Mouse (Mus musculus): ENCODE measurements around the gene Insig1. TPM values are rescaled to one million over a fixed set of nuclear protein-coding genes. Genes with fewer than 3 reads are reported as not detected.

The Insig1 gene
- polyA plus RNA-seq, 1 experiment from 2014 or later, result 34.3 TPM

DNA sequence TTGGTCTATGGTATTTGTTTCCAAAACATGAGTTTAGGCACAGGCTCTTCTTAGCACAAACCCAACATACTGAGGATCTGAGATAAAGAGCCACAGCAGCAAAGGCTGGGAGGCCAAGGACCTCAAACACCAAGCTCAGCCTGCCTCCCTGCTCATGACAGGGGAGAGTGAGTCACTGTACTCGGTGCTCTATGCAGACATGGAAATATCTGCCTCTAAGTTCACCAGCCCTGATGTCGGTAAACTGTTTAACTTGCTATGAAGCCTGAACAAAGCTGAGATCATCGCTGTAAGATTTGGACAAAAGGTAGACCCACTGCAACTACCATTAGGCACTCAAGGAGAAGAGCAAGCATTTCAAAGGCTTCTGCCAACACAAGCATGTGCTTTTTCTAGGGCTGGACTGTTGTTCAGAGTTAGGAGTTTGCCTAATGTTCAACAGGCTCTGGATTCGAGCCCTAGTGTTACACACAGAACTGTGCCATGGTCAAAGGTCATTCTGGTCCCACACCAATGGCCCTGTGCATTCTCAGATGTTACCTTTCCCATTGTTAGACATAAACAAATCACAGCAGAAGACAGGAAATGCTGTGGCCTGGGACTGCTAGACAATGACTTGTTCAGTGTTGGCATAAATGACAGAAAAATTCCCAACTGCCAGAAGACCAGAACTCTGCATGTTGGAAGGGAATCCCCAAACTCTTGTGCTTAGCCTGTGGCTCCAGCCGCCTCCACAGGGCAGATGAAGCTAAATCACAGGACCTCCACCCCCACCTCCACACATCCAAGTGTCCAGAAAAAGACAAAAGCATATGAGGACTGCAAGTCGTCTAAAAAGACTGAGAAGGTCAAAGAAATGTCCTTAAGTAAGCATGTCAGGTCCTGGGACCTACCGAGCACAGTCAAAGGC lies 31.2 kb upstream of the Insig1 start:
- no peak for ATAC-seq (ENCODE audit: insufficient number of reproducible peaks, low FRiP score)
- Histone ChIP-seq H3K27ac (ENCODE audit: poor library complexity, severe bottlenecking) (no peak overlapping the region), H3K4me2 (no peak overlapping the region), H3K36me3 (no peaks in the 10 kb centered on the region), H3K9ac (no peak overlapping the region), H3K4me3 (no peak overlapping the region), H3K9me3 (replicated peaks) (peaks cover 6% of the 10 kb centered on the region), H3K27me3 (replicated peaks) (no peaks in the 10 kb centered on the region), H3K4me1 (replicated peaks) (peaks cover 27% of the 10 kb centered on the region)
- WGBS, result 65% methylated on average over 7 of the region's 7 CpGs

DNA sequence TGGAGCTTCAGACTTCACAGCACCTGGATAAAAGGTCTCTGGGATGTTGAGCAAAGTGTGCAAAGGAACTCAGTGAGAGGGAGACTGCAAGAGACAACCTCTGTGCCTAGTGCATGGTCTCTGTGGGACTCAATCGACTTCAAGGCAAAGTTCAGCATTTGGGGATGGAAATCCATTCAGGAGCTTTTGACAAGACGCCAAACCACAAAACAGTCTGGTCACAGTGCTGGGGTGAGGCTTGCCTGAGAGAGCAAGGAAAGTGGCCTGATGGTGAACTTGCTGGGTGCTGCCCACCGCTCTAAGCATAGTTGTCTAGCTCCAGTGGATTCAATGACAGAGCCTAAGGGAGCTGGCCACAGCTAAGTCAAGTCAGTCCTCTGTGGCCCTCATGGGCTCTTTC lies 30.4 kb upstream of the Insig1 start:
- no peak for ATAC-seq (ENCODE audit: insufficient number of reproducible peaks, low FRiP score)
- Histone ChIP-seq H3K27me3 (replicated peaks) (no peaks in the 10 kb centered on the region), H3K9ac (no peak overlapping the region), H3K9me3 (replicated peaks) (peaks cover 8% of the 10 kb centered on the region), H3K4me2 (no peak overlapping the region), H3K4me3 (no peak overlapping the region), H3K36me3 (no peaks in the 10 kb centered on the region), H3K4me1 (replicated peaks) (peaks cover 27% of the 10 kb centered on the region), H3K27ac (ENCODE audit: poor library complexity, severe bottlenecking) (no peak overlapping the region)
- WGBS, result 83% methylated on average over 3 of the region's 3 CpGs

DNA sequence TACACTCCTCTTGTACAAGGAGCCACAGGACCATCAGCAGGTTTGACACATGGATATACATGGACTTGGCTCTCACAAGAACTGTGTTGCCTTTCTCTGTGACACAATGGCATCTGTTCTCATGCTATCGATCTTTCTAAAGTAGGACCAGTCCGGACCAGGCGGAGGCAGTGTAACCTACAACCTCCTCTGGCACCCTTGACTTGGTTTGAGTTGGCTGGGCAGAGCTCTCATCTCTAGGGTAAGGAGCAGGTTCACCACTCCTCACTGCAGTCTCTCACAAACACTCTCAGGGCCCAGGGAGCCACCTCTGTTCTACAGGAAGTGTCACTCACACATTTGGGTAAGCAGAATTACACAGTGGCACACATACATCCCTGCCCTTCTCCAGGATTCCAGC lies 29.1 kb upstream of the Insig1 start:
- ATAC-seq (ENCODE audit: insufficient number of reproducible peaks, low FRiP score), result no peak
- Histone ChIP-seq H3K4me1 (replicated peaks) (peaks cover 21% of the 10 kb centered on the region), H3K27me3 (replicated peaks) (no peaks in the 10 kb centered on the region), H3K27ac (ENCODE audit: poor library complexity, severe bottlenecking) (no peak overlapping the region), H3K4me3 (no peak overlapping the region), H3K36me3 (no peaks in the 10 kb centered on the region), H3K9me3 (replicated peaks) (peaks cover 10% of the 10 kb centered on the region), H3K4me2 (no peak overlapping the region), H3K9ac (no peak overlapping the region)
- 94% methylated on average over 3 of the region's 3 CpGs for WGBS

DNA sequence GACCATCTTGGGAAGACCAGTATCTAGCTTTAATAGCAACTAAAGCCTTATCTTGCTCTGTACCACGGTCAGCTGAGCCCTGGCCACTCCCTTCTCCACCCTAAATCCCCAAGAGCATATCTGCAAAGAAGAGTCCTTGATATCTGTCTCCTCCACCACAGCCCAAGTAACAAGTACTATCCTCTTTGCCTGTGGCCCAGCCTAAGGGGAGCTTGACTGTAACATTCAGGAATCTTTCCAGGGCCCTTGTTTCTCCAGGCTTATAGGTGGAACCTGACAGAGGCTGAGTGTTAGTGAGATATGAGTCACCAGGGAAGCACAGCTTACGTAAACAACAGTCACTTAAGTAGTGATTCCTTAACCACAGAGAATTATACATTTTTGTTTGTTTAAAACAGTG lies 28.4 kb upstream of the Insig1 start:
- Histone ChIP-seq H3K27ac (ENCODE audit: poor library complexity, severe bottlenecking) (no peak overlapping the region), H3K9ac (no peak overlapping the region), H3K4me2 (no peak overlapping the region), H3K27me3 (replicated peaks) (no peaks in the 10 kb centered on the region), H3K4me3 (no peak overlapping the region), H3K36me3 (no peaks in the 10 kb centered on the region), H3K4me1 (replicated peaks) (peaks cover 14% of the 10 kb centered on the region), H3K9me3 (replicated peaks) (peaks cover 10% of the 10 kb centered on the region)
- no peak for ATAC-seq (ENCODE audit: insufficient number of reproducible peaks, low FRiP score)
- 29% methylated on average over 2 of the region's 2 CpGs for WGBS

DNA sequence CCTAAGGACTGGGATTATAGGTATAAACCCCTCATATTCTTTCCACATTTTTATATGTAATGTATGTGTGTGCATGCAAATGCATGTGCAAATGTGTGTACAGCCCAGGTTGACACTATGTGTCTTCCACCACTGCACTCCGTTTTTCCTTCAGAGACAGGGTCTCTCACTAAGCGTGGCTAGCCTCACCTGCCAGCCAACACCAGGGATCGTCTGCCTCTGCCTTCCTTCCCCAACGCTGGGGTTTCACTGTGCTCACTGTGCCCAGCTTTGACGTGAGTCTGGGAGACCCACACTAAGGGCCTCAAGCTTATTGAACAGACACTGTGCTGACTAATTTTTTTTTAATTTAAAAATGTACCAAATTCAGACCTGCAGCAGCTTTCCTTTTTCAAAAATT lies 27.8 kb upstream of the Insig1 start:
- no peak overlapping the region for H3K27ac ChIP-seq (ENCODE audit: poor library complexity, severe bottlenecking)
- H3K9ac ChIP-seq, result no peak overlapping the region
- WGBS, result 74% methylated on average over 5 of the region's 5 CpGs
- H3K4me3 ChIP-seq, result no peak overlapping the region
- no peaks in the 10 kb centered on the region for H3K27me3 ChIP-seq (replicated peaks)
- H3K4me1 ChIP-seq (replicated peaks), result peaks cover 8% of the 10 kb centered on the region
- no peak overlapping the region for H3K4me2 ChIP-seq
- peaks cover 10% of the 10 kb centered on the region for H3K9me3 ChIP-seq (replicated peaks)
- ATAC-seq (ENCODE audit: insufficient number of reproducible peaks, low FRiP score), result no peak
- H3K36me3 ChIP-seq, result no peaks in the 10 kb centered on the region

DNA sequence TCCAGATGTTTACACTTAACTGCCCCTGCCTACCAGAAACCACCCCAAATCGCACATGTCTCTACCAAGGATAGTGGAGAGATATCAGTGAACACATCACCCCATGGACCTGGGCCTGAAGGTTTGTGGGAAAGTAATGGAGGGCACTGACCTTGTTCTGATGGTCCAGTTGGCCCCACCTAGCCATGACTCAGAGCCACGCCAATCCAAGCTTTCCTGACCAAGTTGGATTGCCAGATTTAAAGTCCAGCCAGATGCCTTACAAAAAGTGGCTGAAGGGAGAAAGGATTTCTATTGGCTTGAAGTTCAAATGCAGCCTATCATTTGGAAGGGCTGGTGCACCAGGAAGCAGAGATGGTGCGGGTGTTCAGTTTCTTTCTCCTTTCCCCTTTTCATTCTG lies 24.2 kb upstream of the Insig1 start:
- Histone ChIP-seq H3K9ac (no peak overlapping the region), H3K4me3 (no peak overlapping the region), H3K4me1 (replicated peaks) (peaks cover 5% of the 10 kb centered on the region; the same call in 1 of the 2 replicates), H3K27me3 (replicated peaks) (no peaks in the 10 kb centered on the region), H3K9me3 (replicated peaks) (peaks cover 10% of the 10 kb centered on the region), H3K27ac (ENCODE audit: poor library complexity, severe bottlenecking) (no peak overlapping the region), H3K36me3 (no peaks in the 10 kb centered on the region), H3K4me2 (no peak overlapping the region)
- no peak for ATAC-seq (ENCODE audit: insufficient number of reproducible peaks, low FRiP score)
- 71% methylated on average over 3 of the region's 3 CpGs for WGBS

DNA sequence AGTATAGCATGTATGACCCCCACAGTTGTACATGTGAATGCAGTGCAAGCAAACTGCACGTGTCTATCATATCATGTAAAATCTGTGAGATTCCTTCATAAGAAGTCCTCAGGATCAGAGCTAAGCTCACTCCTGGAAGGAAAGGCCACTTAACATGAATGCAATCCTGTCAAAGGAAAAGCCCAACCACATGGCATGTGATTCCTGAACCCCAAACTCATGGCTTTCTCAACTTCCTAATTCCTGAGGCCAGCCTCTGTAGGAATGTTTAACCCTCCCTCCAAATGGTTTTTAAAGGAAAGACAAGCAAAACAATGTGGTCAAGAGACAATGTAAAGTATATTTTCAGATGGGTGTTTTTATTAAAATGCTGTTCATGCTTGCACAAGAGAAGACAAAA lies 23.2 kb upstream of the Insig1 start:
- WGBS, result 54% methylated on average over 1 of the region's 1 CpGs
- no peak for ATAC-seq (ENCODE audit: insufficient number of reproducible peaks, low FRiP score)

DNA sequence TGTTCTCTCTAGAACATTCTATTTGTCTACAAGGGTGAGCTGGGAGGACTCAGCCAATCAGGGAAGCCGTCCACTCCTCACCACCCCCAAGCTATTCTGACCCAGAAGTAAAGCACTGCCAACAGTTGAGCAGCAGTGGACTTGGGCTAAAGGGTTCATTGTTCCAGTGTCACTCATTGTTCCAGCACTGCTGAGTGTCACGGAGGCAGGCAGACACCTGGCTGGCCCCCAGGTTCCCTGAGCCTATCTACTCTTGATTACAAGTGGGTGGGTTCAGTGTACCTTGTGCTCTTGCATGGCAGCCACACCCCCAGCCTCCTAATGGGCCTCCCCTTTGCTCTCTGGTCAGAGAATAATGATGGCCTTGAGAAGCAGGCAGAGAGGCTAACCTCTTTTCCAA lies 15.7 kb upstream of the Insig1 start:
- Histone ChIP-seq H3K9ac (no peak overlapping the region), H3K9me3 (replicated peaks) (no peaks in the 10 kb centered on the region), H3K4me2 (no peak overlapping the region), H3K4me1 (replicated peaks) (peaks cover 4% of the 10 kb centered on the region), H3K4me3 (no peak overlapping the region), H3K27me3 (replicated peaks) (no peaks in the 10 kb centered on the region), H3K27ac (ENCODE audit: poor library complexity, severe bottlenecking) (no peak overlapping the region), H3K36me3 (no peaks in the 10 kb centered on the region)
- ATAC-seq (ENCODE audit: insufficient number of reproducible peaks, low FRiP score), result no peak
- WGBS, result 62% methylated on average over 2 of the region's 2 CpGs

More for the DNA sequence above, 23.2 kb upstream of the Insig1 start:
- no peak overlapping the region for H3K4me2 ChIP-seq
- peaks cover 10% of the 10 kb centered on the region for H3K9me3 ChIP-seq (replicated peaks)
- no peaks in the 10 kb centered on the region for H3K27me3 ChIP-seq (replicated peaks)
- no peaks in the 10 kb centered on the region; the same call in 1 of the 2 replicates for H3K4me1 ChIP-seq (replicated peaks)
- H3K9ac ChIP-seq, result no peak overlapping the region
- no peaks in the 10 kb centered on the region for H3K36me3 ChIP-seq
- H3K27ac ChIP-seq (ENCODE audit: poor library complexity, severe bottlenecking), result no peak overlapping the region
- no peak overlapping the region for H3K4me3 ChIP-seq

DNA sequence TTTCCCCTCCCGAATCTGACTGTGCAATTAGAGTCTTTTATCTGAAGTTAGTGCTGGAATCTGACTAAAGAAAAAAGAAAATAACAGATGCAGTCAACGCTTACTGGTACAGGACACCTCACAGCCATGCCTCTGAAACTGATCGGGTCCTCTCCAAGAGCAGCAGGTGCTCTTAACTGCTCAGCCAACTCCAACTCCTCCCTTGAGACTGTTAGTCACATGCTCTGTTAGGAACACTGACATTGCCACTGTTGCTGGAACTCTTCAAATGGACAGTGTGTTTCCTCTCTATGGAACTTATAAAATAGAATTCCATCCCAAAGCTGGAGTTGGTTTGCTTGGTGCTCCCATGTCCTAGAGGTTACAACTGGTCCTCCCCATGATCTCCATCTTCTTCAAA lies 14.3 kb upstream of the Insig1 start:
- Histone ChIP-seq H3K27ac (ENCODE audit: poor library complexity, severe bottlenecking) (no peak overlapping the region), H3K9me3 (replicated peaks) (no peaks in the 10 kb centered on the region), H3K4me3 (no peak overlapping the region), H3K4me2 (no peak overlapping the region), H3K9ac (no peak overlapping the region), H3K4me1 (replicated peaks) (peaks cover 7% of the 10 kb centered on the region), H3K36me3 (no peaks in the 10 kb centered on the region), H3K27me3 (replicated peaks) (no peaks in the 10 kb centered on the region)
- no peak for ATAC-seq (ENCODE audit: insufficient number of reproducible peaks, low FRiP score)
- WGBS, result 71% methylated on average over 3 of the region's 3 CpGs

DNA sequence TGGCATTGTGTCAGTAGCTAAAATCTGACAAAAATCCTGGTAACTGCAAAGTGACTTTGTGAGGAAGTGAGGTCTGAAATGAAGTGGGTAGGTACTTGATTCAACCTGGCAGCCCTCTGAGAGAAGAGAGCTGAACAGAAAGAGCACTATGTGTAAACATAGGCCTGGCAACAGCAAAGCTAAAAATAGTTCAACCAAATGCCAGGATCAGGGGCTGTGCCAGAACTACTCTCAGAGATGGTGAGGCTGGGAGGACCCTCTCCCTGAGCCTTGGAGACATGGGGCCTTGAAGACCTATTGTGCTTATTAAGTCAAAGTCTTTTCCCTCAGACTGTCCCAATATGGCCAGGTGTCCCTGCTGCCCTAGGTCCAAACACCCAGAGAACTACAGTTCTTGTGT lies 10.7 kb upstream of the Insig1 start:
- Histone ChIP-seq H3K4me2 (no peak overlapping the region), H3K4me1 (replicated peaks) (peaks cover 21% of the 10 kb centered on the region), H3K27me3 (replicated peaks) (no peaks in the 10 kb centered on the region), H3K27ac (ENCODE audit: poor library complexity, severe bottlenecking) (no peak overlapping the region), H3K9me3 (replicated peaks) (no peaks in the 10 kb centered on the region), H3K9ac (no peak overlapping the region), H3K4me3 (no peak overlapping the region), H3K36me3 (no peaks in the 10 kb centered on the region)
- ATAC-seq (ENCODE audit: insufficient number of reproducible peaks, low FRiP score), result no peak

DNA sequence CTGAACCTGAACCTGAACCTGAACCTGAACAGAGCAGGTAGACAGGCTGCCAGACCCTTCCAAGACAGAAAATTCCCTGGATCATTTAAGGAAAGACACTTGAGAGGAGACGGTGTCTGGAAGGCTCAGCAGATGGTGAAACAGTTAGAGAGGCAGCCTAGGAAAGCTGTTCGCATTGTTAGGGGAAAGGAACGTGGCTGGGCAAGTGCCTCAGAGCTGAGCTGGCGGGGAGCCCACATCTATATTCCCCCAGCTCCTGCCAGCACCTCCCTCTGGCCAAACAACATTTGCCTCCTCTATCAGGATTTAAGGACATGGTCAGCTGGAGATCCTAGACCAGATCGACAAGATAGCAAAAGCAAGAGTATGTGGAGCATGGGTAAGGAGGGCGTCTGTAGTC lies 10.2 kb upstream of the Insig1 start:
- 66% methylated on average over 6 of the region's 6 CpGs for WGBS
- H3K27me3 ChIP-seq (replicated peaks), result no peaks in the 10 kb centered on the region
- H3K9ac ChIP-seq, result no peak overlapping the region
- no peaks in the 10 kb centered on the region for H3K9me3 ChIP-seq (replicated peaks)
- ATAC-seq (ENCODE audit: insufficient number of reproducible peaks, low FRiP score), result no peak
- H3K27ac ChIP-seq (ENCODE audit: poor library complexity, severe bottlenecking), result no peak overlapping the region
- H3K4me3 ChIP-seq, result no peak overlapping the region
- peaks cover 26% of the 10 kb centered on the region for H3K4me1 ChIP-seq (replicated peaks)
- no peak overlapping the region for H3K4me2 ChIP-seq
- H3K36me3 ChIP-seq, result no peaks in the 10 kb centered on the region
